Mouse (Mus musculus) forebrain, embryonic 10.5 days (tissue): ENCODE results near the gene Rag2. TPM values are rescaled to one million over a fixed set of nuclear protein-coding genes. Genes with fewer than 3 reads are reported as not detected.

Source experiments
- DNase-seq: peaks from one replicate; pipeline ENCODE4 v3.0.0-alpha.2; 2017; ENCODE audit warnings: low spot score; ENCODE audit errors: extremely low spot score
- H3K27ac ChIP-seq: fragments of 300-500 bp; sonication (generic); 2 replicates; pipeline ENCODE4 v1.5.1; 2016; ENCODE audit warnings: mild to moderate bottlenecking
- H3K27me3 ChIP-seq: fragments of 300-500 bp; sonication (generic); 2 replicates; pipeline ENCODE4 v1.6.1; 2016; ENCODE audit warnings: mild to moderate bottlenecking; ENCODE audit not compliant: poor library complexity, severe bottlenecking
- H3K36me3 ChIP-seq: fragments of 300-500 bp; sonication (generic); replicated peaks from 2 replicates; pipeline ENCODE4 v1.6.1; 2016; ENCODE audit warnings: mild to moderate bottlenecking, moderate library complexity
- H3K4me1 ChIP-seq: fragments of 300-500 bp; sonication (generic); 2 replicates; pipeline ENCODE4 v1.6.1; 2016
- H3K4me3 ChIP-seq: fragments of 300-500 bp; sonication (generic); 2 replicates; pipeline ENCODE4 v1.5.1; 2016; ENCODE audit warnings: mild to moderate bottlenecking, moderate library complexity
- H3K9me3 ChIP-seq: fragments of 300-500 bp; sonication (generic); 2 replicates; pipeline ENCODE4 v1.6.1; 2016; ENCODE audit warnings: mild to moderate bottlenecking, moderate library complexity
- WGBS: fragments of 180-500 bp; shearing (Covaris S2); methylation state at CpG from one replicate; pipeline ENCODE4 v1.1.7; 2016; 5-methylcytosine and 5-hydroxymethylcytosine counted together
- polyA plus RNA-seq: library from polyadenylated mRNA; unstranded; fragments of >200 nt; fragmentation: Nextera tagmentation; extraction: Ambion mirVana; gene quantifications from 2 replicates; pipeline ENCODE4 v1.2.1, GENCODE M21; 2016

Gene Rag2
- polyA plus RNA-seq, 1 experiment from 2014 or later, result not detected

- no peak for DNase-seq
- Histone ChIP-seq H3K36me3 (no peaks in the 10 kb centered on the region), H3K4me3 (no peak overlapping the region), H3K27ac (no peak overlapping the region), H3K9me3 (no peaks in the 10 kb centered on the region), H3K27me3 (no peaks in the 10 kb centered on the region), H3K4me1 (no peaks in the 10 kb centered on the region)
- WGBS, result 82% methylated on average over 7 of the region's 7 CpGs
Measured at GRCm38 (mm10) chr2:101638979-101639839, 14.7 kb downstream of the Rag2 start.

- Histone ChIP-seq H3K4me3 (no peak overlapping the region), H3K27ac (no peak overlapping the region), H3K36me3 (no peaks in the 10 kb centered on the region), H3K9me3 (no peaks in the 10 kb centered on the region), H3K4me1 (no peaks in the 10 kb centered on the region), H3K27me3 (no peaks in the 10 kb centered on the region)
- no peak for DNase-seq
- 86% methylated on average over 3 of the region's 3 CpGs for WGBS
Measured at GRCm38 (mm10) chr2:101639840-101640350, 15.4 kb downstream of the Rag2 start.

DNA sequence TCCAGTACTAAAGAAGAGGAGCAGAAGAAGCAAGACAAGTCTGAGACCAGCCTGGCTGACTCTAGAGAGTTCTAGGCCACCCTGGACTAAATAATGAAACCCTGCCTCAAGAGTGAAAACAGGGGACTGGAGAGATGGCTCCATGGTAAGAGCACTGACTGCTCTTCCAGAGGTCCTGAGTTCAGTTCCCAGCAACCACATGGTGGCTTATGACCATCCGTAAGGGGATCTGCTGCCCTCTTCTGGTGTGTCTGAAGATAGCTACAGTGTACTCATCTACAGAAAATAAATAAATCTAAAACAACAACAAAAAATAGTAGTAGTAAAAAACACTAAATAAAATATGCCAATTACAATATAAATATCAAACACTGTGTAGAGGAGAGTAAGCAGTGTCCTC, 21.3 kb downstream of the Rag2 start:
- Histone ChIP-seq H3K27me3 (no peaks in the 10 kb centered on the region; the same call in 1 of the 2 replicates), H3K4me3 (no peak overlapping the region), H3K27ac (no peak overlapping the region), H3K4me1 (peaks cover 11% of the 10 kb centered on the region), H3K9me3 (no peaks in the 10 kb centered on the region), H3K36me3 (no peaks in the 10 kb centered on the region)
- 82% methylated on average over 1 of the region's 1 CpGs for WGBS
- no peak for DNase-seq

- peaks cover 9% of the 10 kb centered on the region for H3K27me3 ChIP-seq
- DNase-seq, result no peak
Measured at GRCm38 (mm10) chr2:101648361-101648760, 23.8 kb downstream of the Rag2 start.

GRCm38 (mm10) chr2:101649114-101649671, 24.7 kb downstream of the Rag2 start, which contains the start of the genes Rag1 and B230118H07Rik:
Gene Rag1 (minus strand): TSS chr2:101649501.
Gene B230118H07Rik (minus strand): TSS chr2:101649532.
- Histone ChIP-seq H3K4me3 (no peak within 1 kb of the TSS), H3K9me3 (no peaks in the 10 kb centered on the region)

More at GRCm38 (mm10) chr2:101648361-101648760, 23.8 kb downstream of the Rag2 start:
- Histone ChIP-seq H3K9me3 (no peaks in the 10 kb centered on the region), H3K27ac (no peak overlapping the region), H3K36me3 (no peaks in the 10 kb centered on the region), H3K4me3 (no peak overlapping the region), H3K4me1 (peaks cover 22% of the 10 kb centered on the region)
- WGBS, result 70% methylated on average over 2 of the region's 2 CpGs

GRCm38 (mm10) chr2:101650446-101650845, 25.9 kb downstream of the Rag2 start:
- no peak for DNase-seq
- Histone ChIP-seq H3K4me3 (no peak overlapping the region), H3K27me3 (peaks cover 9% of the 10 kb centered on the region), H3K27ac (no peak overlapping the region), H3K4me1 (peaks cover 22% of the 10 kb centered on the region), H3K9me3 (no peaks in the 10 kb centered on the region), H3K36me3 (no peaks in the 10 kb centered on the region)
- 79% methylated on average over 1 of the region's 1 CpGs for WGBS

More at GRCm38 (mm10) chr2:101649114-101649671, 24.7 kb downstream of the Rag2 start, which contains the start of the genes Rag1 and B230118H07Rik:
- no peak for DNase-seq
- Histone ChIP-seq H3K27me3 (peaks cover 9% of the 10 kb centered on the region), H3K36me3 (no peaks in the 10 kb centered on the region), H3K4me1 (peaks cover 22% of the 10 kb centered on the region), H3K27ac (no peak within 1 kb of the TSS)
- WGBS, result 50% methylated on average over 8 of the region's 8 CpGs

- DNase-seq, result peak; percentile 27
- Histone ChIP-seq H3K4me3 (peak overlapping the region; percentile 38), H3K27ac (no peak overlapping the region), H3K27me3 (peaks cover 14% of the 10 kb centered on the region), H3K9me3 (no peaks in the 10 kb centered on the region), H3K36me3 (no peaks in the 10 kb centered on the region), H3K4me1 (peaks cover 22% of the 10 kb centered on the region)
- 41% methylated on average over 14 of the region's 14 CpGs for WGBS
Measured at GRCm38 (mm10) chr2:101652204-101652920, 27.8 kb downstream of the Rag2 start.

DNA sequence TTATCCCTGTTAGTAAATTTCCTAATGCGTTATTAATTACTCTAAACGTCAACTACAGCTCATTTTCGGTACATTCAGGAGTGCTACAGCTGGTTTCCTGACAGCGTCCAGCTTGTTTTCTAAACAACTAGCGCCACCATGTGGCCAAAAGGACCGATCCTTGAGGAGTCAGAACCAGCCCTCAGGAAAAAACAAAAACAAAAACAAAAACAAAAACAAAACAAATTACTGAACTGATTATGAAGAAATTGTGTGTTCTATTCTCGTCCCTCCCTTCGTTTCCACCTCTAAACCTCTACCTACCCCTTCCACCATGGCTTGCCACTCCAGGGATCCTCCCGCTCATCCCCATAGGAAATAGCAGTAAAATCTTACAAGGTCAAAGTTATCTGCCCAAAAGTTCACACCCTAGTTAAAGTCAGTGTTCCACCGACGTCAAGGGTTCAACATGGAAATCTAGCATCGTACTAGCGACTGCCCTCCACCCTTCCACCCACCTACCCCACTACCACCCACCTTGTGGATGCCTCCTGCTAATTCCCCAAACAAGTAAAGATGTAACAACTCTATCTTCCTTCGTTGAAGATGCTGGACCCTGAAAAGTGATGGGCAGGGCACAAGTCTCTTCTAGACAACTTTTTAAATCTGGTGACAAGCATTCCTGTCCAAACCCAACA, 28.5 kb downstream of the Rag2 start:
- H3K4me1 ChIP-seq, result peaks cover 22% of the 10 kb centered on the region
- peaks cover 16% of the 10 kb centered on the region for H3K27me3 ChIP-seq
- H3K27ac ChIP-seq, result no peak overlapping the region
- H3K9me3 ChIP-seq, result no peaks in the 10 kb centered on the region
- H3K36me3 ChIP-seq, result no peaks in the 10 kb centered on the region
- DNase-seq, result peak; percentile 65
- H3K4me3 ChIP-seq, result peak overlapping the region; percentile 38
- WGBS, result 21% methylated on average over 14 of the region's 14 CpGs

- Histone ChIP-seq H3K36me3 (no peaks in the 10 kb centered on the region), H3K9me3 (no peaks in the 10 kb centered on the region), H3K27me3 (peaks cover 7% of the 10 kb centered on the region; the same call in 1 of the 2 replicates), H3K27ac (no peak overlapping the region), H3K4me3 (no peak overlapping the region), H3K4me1 (peaks cover 5% of the 10 kb centered on the region)
- 78% methylated on average over 2 of the region's 2 CpGs for WGBS
- no peak for DNase-seq
Measured at GRCm38 (mm10) chr2:101660536-101660935, 36.0 kb downstream of the Rag2 start.

GRCm38 (mm10) chr2:101665058-101665702, 40.7 kb downstream of the Rag2 start:
- Histone ChIP-seq H3K9me3 (no peaks in the 10 kb centered on the region), H3K27ac (peak overlapping the region; percentile 82), H3K36me3 (no peaks in the 10 kb centered on the region), H3K4me3 (no peak overlapping the region), H3K4me1 (peaks cover 8% of the 10 kb centered on the region), H3K27me3 (no peaks in the 10 kb centered on the region)
- WGBS, result 25% methylated on average over 9 of the region's 9 CpGs
- peak; percentile 74 for DNase-seq

DNA sequence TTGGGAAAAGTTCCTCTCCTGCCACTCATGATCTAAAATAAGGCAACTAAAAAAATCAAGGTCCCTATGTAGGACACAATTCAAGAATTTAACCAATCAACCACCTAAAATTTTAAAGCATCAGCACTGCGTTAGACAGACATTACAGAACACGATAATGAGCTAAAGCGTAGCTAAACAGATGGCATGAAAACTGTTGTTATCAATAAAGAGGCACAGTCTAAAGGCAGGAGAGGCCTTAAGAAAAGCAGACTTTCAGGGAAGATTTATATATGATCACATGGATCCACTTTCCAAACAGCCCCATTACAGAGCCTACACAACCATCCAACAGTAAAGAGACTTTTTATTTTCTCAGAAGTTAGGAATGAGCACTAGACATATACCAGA, 41.2 kb downstream of the Rag2 start:
- peaks cover 8% of the 10 kb centered on the region for H3K4me1 ChIP-seq
- 83% methylated on average over 3 of the region's 3 CpGs for WGBS
- H3K36me3 ChIP-seq, result no peaks in the 10 kb centered on the region
- H3K4me3 ChIP-seq, result no peak overlapping the region
- H3K9me3 ChIP-seq, result no peaks in the 10 kb centered on the region
- no peaks in the 10 kb centered on the region for H3K27me3 ChIP-seq
- H3K27ac ChIP-seq, result peak overlapping the region; percentile 82
- DNase-seq, result no peak

GRCm38 (mm10) chr2:101668751-101669150, 44.2 kb downstream of the Rag2 start:
- no peak overlapping the region for H3K4me3 ChIP-seq
- no peaks in the 10 kb centered on the region for H3K27me3 ChIP-seq
- WGBS, result 93% methylated on average over 3 of the region's 3 CpGs
- no peaks in the 10 kb centered on the region for H3K36me3 ChIP-seq
- DNase-seq, result no peak
- no peak overlapping the region for H3K27ac ChIP-seq
- H3K9me3 ChIP-seq, result no peaks in the 10 kb centered on the region
- H3K4me1 ChIP-seq, result peaks cover 8% of the 10 kb centered on the region
